Mouse (Mus musculus): ENCODE data around the gene Rnf225.
"Not testable (repeated sequence)": the region's sequence is repeated elsewhere in the genome, so short reads cannot be mapped to it uniquely, and the experiment has no call there.

The Rnf225 gene

GRCm38 (mm10) chr7:12933615-12934140 lies 6.5 kb downstream of the Rnf225 start:
- no peak for DNase-seq

DNA sequence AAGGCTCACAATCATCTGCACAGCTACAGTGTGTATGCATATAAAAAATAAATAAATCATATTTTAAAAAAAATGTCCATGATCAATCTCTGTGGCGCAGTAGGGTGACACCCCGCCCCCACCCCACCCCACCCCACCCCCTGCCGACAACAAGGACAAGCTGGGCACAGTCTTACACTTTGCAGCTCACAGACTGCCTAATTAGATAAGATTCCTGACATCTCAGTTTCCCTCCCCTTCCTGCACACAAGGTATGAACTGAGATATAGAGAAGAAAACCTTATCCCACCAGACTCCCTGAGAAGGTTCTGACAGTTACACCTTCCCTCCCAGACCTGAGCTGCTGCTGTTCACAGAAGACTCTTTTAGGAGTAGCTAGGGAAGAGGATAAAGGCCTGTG lies 7.6 kb downstream of the Rnf225 start:
- DNase-seq: no peak

DNA sequence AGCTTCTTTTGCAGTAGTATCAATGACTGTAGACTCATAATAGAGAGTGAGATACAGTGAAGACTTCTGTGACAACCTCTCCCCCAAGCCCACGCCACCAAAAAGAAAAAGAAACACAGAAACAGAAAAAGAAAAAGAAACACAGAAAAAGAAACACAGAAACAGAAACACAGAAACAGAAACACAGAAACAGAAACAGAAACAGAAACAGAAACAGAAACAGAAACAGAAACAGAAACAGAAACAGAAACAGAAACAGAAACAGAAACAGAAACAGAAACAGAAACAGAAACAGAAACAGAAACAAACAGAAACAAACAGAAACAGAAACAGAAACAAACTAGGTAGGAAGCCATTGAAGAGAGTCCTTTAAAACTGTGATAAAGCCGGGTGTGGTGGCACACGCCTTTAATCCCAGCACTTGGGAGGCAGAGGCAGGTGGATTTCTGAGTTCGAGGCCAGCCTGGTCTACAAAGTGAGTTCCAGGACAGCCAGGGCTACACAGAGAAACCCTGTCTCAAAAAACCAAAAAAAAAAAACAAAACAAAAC lies 10.1 kb downstream of the Rnf225 start:
- DNase-seq: not testable (repeated sequence)

- no peak for DNase-seq
These were observed 13.4 kb downstream of the Rnf225 start for GRCm38 (mm10) chr7:12940599-12940998.

GRCm38 (mm10) chr7:12943488-12943887 lies 16.3 kb downstream of the Rnf225 start:
- DNase-seq: no peak

DNA sequence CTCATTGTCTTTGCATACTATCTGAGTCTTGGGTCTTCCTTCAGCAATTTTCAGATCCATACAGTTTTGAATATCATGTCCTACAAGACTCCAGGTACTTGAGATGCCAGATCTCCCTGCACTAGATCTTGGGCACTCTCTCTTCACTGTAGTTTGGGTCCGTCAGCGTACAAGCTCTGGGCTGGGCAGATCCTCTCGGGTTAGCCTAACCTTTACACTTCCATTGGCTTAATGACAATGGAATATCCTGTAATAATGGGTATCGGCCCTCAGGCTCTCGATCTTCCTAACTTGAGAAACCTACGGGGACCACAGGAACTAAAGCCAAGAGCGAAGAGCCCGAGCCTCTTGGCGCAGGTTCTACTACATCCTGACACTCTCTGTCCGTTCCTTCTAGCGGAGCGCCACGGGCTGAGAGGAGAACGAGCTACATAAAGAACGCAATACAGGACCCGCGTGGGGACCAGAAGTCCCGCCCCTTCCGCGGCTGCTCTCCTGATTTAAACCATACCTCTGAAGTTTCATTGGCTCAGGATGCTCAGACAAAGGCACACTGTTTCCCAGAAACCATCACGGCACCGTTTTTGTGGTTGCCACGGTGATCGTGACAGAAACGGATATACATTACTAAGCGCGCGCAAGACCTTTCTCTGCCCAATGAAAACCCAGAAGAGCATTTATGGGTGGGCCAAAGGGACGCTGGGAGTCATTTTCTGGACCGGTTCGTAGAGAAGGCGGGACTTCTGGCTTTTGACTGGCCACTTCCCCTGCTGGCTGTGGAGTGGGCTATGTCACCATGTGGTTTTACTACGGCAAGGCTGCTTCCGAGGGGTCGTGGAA lies 22.0 kb downstream of the Rnf225 start:
- DNase-seq: peak; percentile 98

DNA sequence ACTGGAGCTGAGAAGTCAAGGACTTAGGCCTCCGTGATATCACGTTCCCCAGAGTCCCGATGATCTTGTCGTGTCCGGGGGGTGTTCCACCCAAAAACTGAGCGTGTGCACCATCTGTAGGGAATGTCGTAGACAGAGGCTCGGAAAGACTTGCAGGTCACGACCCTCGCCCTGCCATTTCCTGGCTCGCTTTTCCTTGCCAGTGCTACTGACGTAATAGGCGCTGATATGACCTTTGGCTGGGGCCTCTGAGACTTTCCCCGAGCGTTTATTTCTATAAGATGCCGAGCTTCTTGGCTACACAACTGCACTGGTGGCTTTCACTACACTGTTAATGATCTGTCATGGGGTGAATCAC lies 22.6 kb downstream of the Rnf225 start:
- DNase-seq: no peak

- no peak for DNase-seq
These were observed 27.7 kb downstream of the Rnf225 start for GRCm38 (mm10) chr7:12954896-12955295.

DNA sequence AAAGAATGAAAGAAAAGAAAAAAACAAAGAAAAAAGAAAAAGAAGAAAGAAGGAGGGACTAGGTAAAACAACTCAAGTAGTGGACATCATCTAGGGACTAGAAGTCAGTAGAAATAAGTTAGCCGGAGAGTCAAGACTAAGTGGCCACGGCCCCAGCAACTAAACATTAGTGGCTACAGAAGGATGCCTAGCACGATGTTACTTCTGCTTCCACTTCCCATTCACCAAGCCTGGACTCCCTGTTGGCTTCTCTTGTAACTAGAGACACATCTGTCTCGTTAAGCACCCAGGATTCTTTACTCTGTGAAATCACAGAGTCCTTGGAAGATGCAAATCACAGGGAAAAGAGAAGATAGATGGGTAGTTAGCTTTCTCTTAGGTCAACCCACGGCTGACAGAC lies 30.3 kb downstream of the Rnf225 start:
- no peak for DNase-seq

GRCm38 (mm10) chr7:12958948-12959347 lies 31.7 kb downstream of the Rnf225 start:
- no peak for DNase-seq

GRCm38 (mm10) chr7:12959718-12960117 lies 32.5 kb downstream of the Rnf225 start:
- DNase-seq: no peak

DNA sequence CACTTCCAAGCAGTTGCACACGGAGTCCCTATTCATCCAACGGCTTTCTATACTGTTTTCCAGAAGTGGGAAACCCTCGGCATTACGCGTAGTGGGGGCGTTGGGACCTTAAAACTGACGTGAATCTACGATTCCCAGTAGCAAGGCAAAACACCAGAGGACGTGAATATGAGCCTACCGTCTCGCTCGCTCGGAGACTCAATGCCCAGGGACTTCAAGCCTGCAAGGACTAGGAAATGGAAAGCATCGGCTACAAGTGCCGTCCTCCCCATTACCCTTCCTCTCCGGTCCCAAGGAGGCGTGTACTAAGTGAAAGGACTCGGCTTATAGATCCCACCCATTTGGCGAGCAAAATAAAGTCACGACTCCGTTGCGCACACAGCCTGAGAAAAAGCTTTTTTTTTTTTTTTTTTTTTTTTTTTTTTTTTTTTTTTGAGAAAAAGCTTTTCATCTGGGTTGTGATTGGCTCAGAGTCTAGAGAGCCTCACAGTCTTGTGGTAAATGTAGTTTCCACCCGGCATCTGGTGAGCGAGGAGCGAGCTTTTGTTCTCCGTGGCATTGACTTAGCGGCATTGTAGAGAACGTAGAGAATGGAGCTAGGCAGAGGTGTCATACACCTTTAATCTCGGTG lies 34.4 kb downstream of the Rnf225 start:
- DNase-seq: peak; percentile 65

DNA sequence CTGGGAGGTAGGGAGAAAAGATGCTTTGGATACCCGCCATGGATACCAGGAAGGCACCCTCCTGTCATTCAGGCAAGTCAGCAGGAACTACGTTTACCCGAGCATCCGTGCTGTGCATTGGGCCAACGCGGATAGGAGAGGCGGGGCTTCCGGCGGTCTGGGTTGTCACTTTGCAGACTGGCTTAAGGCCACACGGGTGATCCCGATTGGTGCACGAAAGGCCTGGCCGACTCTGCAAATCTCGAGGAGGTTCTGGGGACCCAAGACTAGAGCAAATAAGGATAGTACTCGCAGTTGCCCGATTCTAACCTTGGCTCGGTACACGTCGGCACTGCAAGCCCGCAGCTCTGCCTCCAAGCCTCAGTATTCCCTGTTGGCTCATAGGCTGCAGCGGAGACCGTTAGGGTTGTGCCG lies 38.5 kb downstream of the Rnf225 start, which contains the start of gene Zfp324:
Gene Zfp324, plus strand, starts transcription at position 161 of the 414 bp plus-strand sequence.
- DNase-seq: peak; percentile 95

GRCm38 (mm10) chr7:12966104-12966845 lies 39.1 kb downstream of the Rnf225 start:
- DNase-seq: peak; percentile 89

DNA sequence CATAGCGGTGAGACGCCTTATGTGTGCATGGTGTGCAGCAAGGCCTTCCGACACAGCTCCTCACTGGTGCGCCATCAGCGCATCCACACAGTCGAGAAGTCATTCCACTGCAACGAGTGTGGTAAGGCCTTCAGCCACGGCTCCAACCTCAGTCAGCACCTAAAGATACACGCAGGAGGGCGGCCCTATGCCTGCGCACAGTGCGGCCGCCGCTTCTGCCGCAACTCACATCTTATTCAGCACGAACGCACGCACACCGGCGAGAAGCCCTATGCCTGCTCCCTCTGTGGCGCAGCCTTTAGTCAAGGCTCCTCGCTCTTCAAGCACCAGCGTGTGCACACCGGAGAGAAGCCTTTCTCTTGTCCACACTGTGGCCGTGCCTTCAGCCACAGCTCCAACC lies 43.7 kb downstream of the Rnf225 start:
- no peak for DNase-seq

- DNase-seq: peak; percentile 100
These were observed 50.6 kb downstream of the Rnf225 start, which contains the start of gene Zfp446 for GRCm38 (mm10) chr7:12977682-12978389. Gene Zfp446, plus strand, starts transcription at chr7:12977848.

- peak; percentile 75 for DNase-seq
These were observed 51.9 kb downstream of the Rnf225 start for GRCm38 (mm10) chr7:12978931-12979722.

GRCm38 (mm10) chr7:12979776-12980175 lies 52.6 kb downstream of the Rnf225 start:
- peak; percentile 52 for DNase-seq

GRCm38 (mm10) chr7:12980291-12980690 lies 53.1 kb downstream of the Rnf225 start:
- DNase-seq: no peak

All from cerebellum, adult 9-11 months (tissue).